Comparison of ENCODE assay signal across 21 mouse cellular contexts in the genomic region with DNA sequence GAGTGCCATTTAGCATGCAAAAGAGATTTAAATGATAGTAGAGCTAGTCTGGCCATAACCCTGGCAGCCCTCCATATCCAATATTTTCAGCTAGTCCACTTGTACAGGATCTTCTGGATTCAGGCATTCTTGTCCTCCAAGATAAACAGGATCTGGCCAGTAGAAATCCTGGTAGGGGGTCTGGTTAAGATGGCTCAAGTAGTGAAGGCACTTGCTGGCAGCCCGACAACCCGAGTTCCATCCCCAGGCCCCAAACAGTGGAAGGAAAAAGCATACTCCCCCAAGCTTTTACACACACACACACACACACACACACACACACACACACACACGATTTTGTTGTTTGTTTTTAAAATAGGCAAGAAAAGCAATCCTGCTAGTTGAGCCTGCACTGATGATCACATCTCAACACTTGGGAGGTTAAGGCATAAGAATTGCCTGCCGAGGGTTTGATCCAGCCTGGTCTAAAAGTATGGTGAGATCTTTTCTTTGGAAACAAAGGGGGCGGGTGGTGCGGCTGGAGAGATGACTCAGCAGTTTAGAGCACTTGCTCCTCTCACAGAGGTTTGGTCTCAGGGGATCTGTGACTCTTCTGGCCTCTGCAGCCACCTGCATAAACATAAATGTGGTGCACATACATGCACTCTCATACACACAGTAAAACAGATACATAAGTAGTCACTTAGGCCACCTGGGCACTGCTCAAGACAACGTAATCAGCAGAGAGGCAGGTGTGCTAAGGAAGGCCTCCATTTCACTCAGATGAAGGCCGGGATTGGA. TPM values are rescaled to one million over a fixed set of nuclear protein-coding genes. Genes with fewer than 3 reads are reported as not detected.
DNase-seq lines count a peak whose midpoint lies in the region; ATAC-seq and TF ChIP-seq lines count a peak whose summit lies in the region.
"Had no signal": no experiment of that assay in that cellular context is flagged by ENCODE, and none has a peak within 500 bp of the region (broad histone marks: within the 10 kb centered on the region; RNA-seq: fewer than 3 reads in every experiment).

No protein-coding gene starts in this region.

- TF ChIP-seq POLR2A in CH12.LX (IDR thresholded peaks at IDR 0.05; ENCODE audit: low read depth, low read length) = no peak

- 0 out of 2 replicates have a peak, but pooled peaks cover 3% of the 10 kb centered on the region for H3K36me3 ChIP-seq in hindbrain, embryonic 10.5 days
- H3K36me3 ChIP-seq in hindbrain, postnatal 0 days (ENCODE audit: insufficient read depth, low read length) = no peaks in the 10 kb centered on the region
- H3K36me3 ChIP-seq in CH12.LX (replicated peaks in 1 of 2; ENCODE audit: control insufficient read depth in 1 of 2, insufficient read depth in 1 of 2, low read length in 1 of 2) = peaks cover 0 to 4% of the 10 kb centered on the region in 2 experiments
- H3K36me3 ChIP-seq: limb, embryonic 12.5 days; lung, embryonic 15.5 days; neural tube, embryonic 12.5 days had no signal

- 69% methylated on average over 8 of the region's 8 CpGs for WGBS in hindbrain, embryonic 10.5 days
- WGBS in hindbrain, postnatal 0 days = 68% methylated on average over 8 of the region's 8 CpGs

- no peak for DNase-seq in hindbrain, embryonic 10.5 days (ENCODE audit: low spot score)
- no peak for DNase-seq in hindbrain, postnatal 0 days (ENCODE audit: low spot score)
- DNase-seq in CH12.LX (ENCODE audit: extremely low read depth) = peak; percentile 83
- peak; percentile 69 for DNase-seq in MN1 (ENCODE audit: low spot score)
- DNase-seq in c-Kit-positive CD71-positive TER-119-positive erythroid progenitor cells, embryonic 14.5 days (ENCODE audit: low spot score) = peak; percentile 43
- DNase-seq in adrenal gland, postnatal 10 days = no peak
- no peak for DNase-seq in spleen, adult 12 weeks (ENCODE audit: low spot score)
- no peak for DNase-seq in left cerebral cortex, adult 8-10 months (ENCODE audit: low spot score in 2 of 2)
- DNase-seq: cerebellum, adult 2 months; forebrain, postnatal 0 days; gastrocnemius, postnatal 14 days; kidney, adult 8-10 months; kidney, postnatal 4 days; thymus, adult 18-20 months had no signal

- H3K9ac ChIP-seq in hindbrain, postnatal 0 days (replicated peaks; ENCODE audit: low read length) = no peak overlapping the region
- no peak overlapping the region for H3K9ac ChIP-seq in CH12.LX (ENCODE audit: insufficient read depth, low read depth)
- H3K9ac ChIP-seq: forebrain, postnatal 0 days; limb, embryonic 12.5 days; lung, embryonic 15.5 days; neural tube, embryonic 12.5 days had no signal

- in situ Hi-C loops in CH12.LX (cut with MboI; ENCODE audit: low pct_ligation_motif_present, low pct_unique_long_range_greater_than_20kb, low sequenced_read_pairs) = no loop called here

- no peak overlapping the region for H3K4me2 ChIP-seq in hindbrain, postnatal 0 days (ENCODE audit: low read depth, low read length)
- H3K4me2 ChIP-seq in CH12.LX (ENCODE audit: insufficient read depth, low read depth, poor library complexity, severe bottlenecking) = peak overlapping the region; percentile 51
- H3K4me2 ChIP-seq: heart, embryonic 11.5 days; limb, embryonic 12.5 days; lung, embryonic 15.5 days; neural tube, embryonic 12.5 days had no signal

- TF ChIP-seq CTCF in hindbrain, postnatal 0 days (IDR thresholded peaks at IDR 0.05; ENCODE audit: low read depth) = no peak
- no peak for TF ChIP-seq CTCF in CH12.LX (conservative IDR thresholded peaks at IDR 0.05 in 1 of 2, IDR thresholded peaks at IDR 0.05 in 1 of 2; ENCODE audit: low read depth in 2 of 2, low read length in 2 of 2)

- no peak for TF ChIP-seq RAD21 in CH12.LX (IDR thresholded peaks at IDR 0.05; ENCODE audit: low read depth, low read length)

- H3K27me3 ChIP-seq in hindbrain, embryonic 10.5 days (ENCODE audit: insufficient read depth, poor library complexity, severe bottlenecking) = no peaks in the 10 kb centered on the region
- H3K27me3 ChIP-seq in hindbrain, postnatal 0 days (ENCODE audit: insufficient read depth, low read length) = no peaks in the 10 kb centered on the region
- H3K27me3 ChIP-seq in CH12.LX (replicated peaks) = no peaks in the 10 kb centered on the region
- H3K27me3 ChIP-seq: limb, embryonic 12.5 days; lung, embryonic 15.5 days; neural tube, embryonic 12.5 days had no signal

- peak; percentile 65; the same call in 1 of the 2 replicates for TF ChIP-seq EP300 in CH12.LX (IDR thresholded peaks at IDR 0.05; ENCODE audit: low read length)

- H3K9me3 ChIP-seq in hindbrain, embryonic 10.5 days = no peaks in the 10 kb centered on the region
- H3K9me3 ChIP-seq in hindbrain, postnatal 0 days (ENCODE audit: low read length) = no peaks in the 10 kb centered on the region
- H3K9me3 ChIP-seq in CH12.LX (replicated peaks; ENCODE audit: low read length) = no peaks in the 10 kb centered on the region
- H3K9me3 ChIP-seq: embryonic facial prominence, embryonic 10.5 days; limb, embryonic 12.5 days; lung, embryonic 15.5 days; neural tube, embryonic 12.5 days had no signal

- ATAC-seq in hindbrain, postnatal 0 days = no peak
- ATAC-seq: activated CD4-positive, CD25-positive, alpha-beta regulatory T cell, adult 4 months; forebrain, postnatal 0 days had no signal

- H3K79me2 ChIP-seq in CH12.LX (replicated peaks; ENCODE audit: control insufficient read depth, extremely low read depth, insufficient read depth, poor library complexity, severe bottlenecking) = peaks cover 15% of the 10 kb centered on the region

- peaks cover 22% of the 10 kb centered on the region for H3K4me1 ChIP-seq in hindbrain, embryonic 10.5 days (replicated peaks)
- peaks cover 9% of the 10 kb centered on the region; the same call in 1 of the 2 replicates for H3K4me1 ChIP-seq in hindbrain, postnatal 0 days (ENCODE audit: insufficient read depth, low read length)
- peaks cover 17 to 39% of the 10 kb centered on the region in 2 experiments for H3K4me1 ChIP-seq in CH12.LX (ENCODE audit: control insufficient read depth in 1 of 2, insufficient read depth in 2 of 2)

- H3K4me3 ChIP-seq in hindbrain, embryonic 10.5 days = no peak overlapping the region
- H3K4me3 ChIP-seq in hindbrain, postnatal 0 days (ENCODE audit: low read length) = no peak overlapping the region
- no peak overlapping the region for H3K4me3 ChIP-seq in CH12.LX (replicated peaks in 1 of 3; ENCODE audit: low read depth in 2 of 3, low read length in 2 of 3, poor library complexity in 1 of 3)
- H3K4me3 ChIP-seq: embryonic facial prominence, embryonic 10.5 days; erythroblast, embryonic 14.5 days; limb, embryonic 12.5 days; lung, embryonic 15.5 days; neural tube, embryonic 12.5 days had no signal

- dilution Hi-C loops in CH12.LX (cut with MboI; ENCODE audit: extremely low pct_ligation_motif_present, extremely low pct_unique_long_range_greater_than_20kb, low sequenced_read_pairs) = no loop called here

- 0 out of 2 replicates have a peak overlapping the region, but pooled peaks have one; percentile 18 for H3K27ac ChIP-seq in hindbrain, embryonic 10.5 days
- no peak overlapping the region for H3K27ac ChIP-seq in hindbrain, postnatal 0 days
- peak overlapping the region; percentile 52 for H3K27ac ChIP-seq in CH12.LX (ENCODE audit: insufficient read depth, low read depth)
- H3K27ac ChIP-seq: embryonic facial prominence, embryonic 10.5 days; limb, embryonic 12.5 days; lung, embryonic 15.5 days; neural tube, embryonic 12.5 days had no signal

TF ChIP-seq in CH12.LX, 34 proteins besides CTCF, POLR2A, EP300 and RAD21:
- TF ChIP-seq MXI1 (IDR thresholded peaks at IDR 0.05; ENCODE audit: low read depth, low read length) (0 out of 2 replicates have a peak, but pooled peaks have one; percentile 15), IRF4 (IDR thresholded peaks at IDR 0.05; ENCODE audit: low read depth, low read length) (peak; percentile 46; the same call in 1 of the 2 replicates), E2F4 (IDR thresholded peaks at IDR 0.05; ENCODE audit: insufficient replicate concordance, low read depth, low read length) (no peak), JUND (conservative IDR thresholded peaks at IDR 0.05; ENCODE audit: low read depth, low read length) (no peak), RCOR1 (conservative IDR thresholded peaks at IDR 0.05; ENCODE audit: low read depth, low read length) (no peak), SIN3A (IDR thresholded peaks at IDR 0.05; ENCODE audit: low read length) (peak; percentile 56; the same call in 1 of the 2 replicates), ETS1 (conservative IDR thresholded peaks at IDR 0.05; ENCODE audit: low read depth, low read length) (peak; percentile 46), USF1 (IDR thresholded peaks at IDR 0.05; ENCODE audit: low read depth, low read length) (no peak), TCF12 (IDR thresholded peaks at IDR 0.05; ENCODE audit: low read depth, low read length) (peak; percentile 53; the same call in 1 of the 2 replicates), ZMIZ1 (IDR thresholded peaks at IDR 0.05; ENCODE audit: low read depth, low read length) (no peak), MAFK (IDR thresholded peaks at IDR 0.05; ENCODE audit: insufficient replicate concordance, low read length) (peak; percentile 98)

RNA-seq across cellular contexts. Expression of a gene that starts 2.9 kb away (rescaled TPM):
- 83.7 and 91.3 TPM in 2 replicates for polyA plus RNA-seq in hindbrain, embryonic 10.5 days (2016; fragmentation: Nextera tagmentation; extraction: Ambion mirVana)
- 119 and 128 TPM in 2 replicates for total RNA-seq in hindbrain, postnatal 0 days (2014; rRNA removed)
- 107 and 109 TPM in 2 replicates for polyA plus RNA-seq in hindbrain, postnatal 0 days (2015; fragmentation: Nextera tagmentation; extraction: Ambion mirVana)
- 100 and 101 TPM in 2 replicates for total RNA-seq in CH12.LX (2012; rRNA removed)
- total RNA-seq in CH12.LX (2014; rRNA removed) = 145 and 146 TPM in 2 replicates
- 79.2 and 86.9 TPM in 2 replicates for polyA plus RNA-seq in CH12.LX (2012; ENCODE audit: insufficient read length, low read depth)
- 100 to 1,000 TPM in 1 of 2 experiments, 10 to 100 TPM in 1; 96.6 to 109 TPM for total RNA-seq in adrenal gland, postnatal 10 days (2021)
- 100 to 1,000 TPM in 3 of 4 experiments, 10 to 100 TPM in 1; 95.7 to 112 (median 101) TPM for total RNA-seq in left cerebral cortex, adult 8-10 months (2022)

Comparison
In these comparisons a context has a peak if more than half of its experiments do, and no peak if none do; other contexts are left out.
1. DNase-seq: peak in CH12.LX (single experiment), MN1 (single experiment) and c-Kit-positive CD71-positive TER-119-positive erythroid progenitor cells, embryonic 14.5 days (single experiment); none in hindbrain, embryonic 10.5 days (single experiment), hindbrain, postnatal 0 days (single experiment), adrenal gland, postnatal 10 days (single experiment), spleen, adult 12 weeks (single experiment) and left cerebral cortex, adult 8-10 months (0 of 2).